25 mouse cellular contexts compared by ENCODE assay signal in the genomic region with DNA sequence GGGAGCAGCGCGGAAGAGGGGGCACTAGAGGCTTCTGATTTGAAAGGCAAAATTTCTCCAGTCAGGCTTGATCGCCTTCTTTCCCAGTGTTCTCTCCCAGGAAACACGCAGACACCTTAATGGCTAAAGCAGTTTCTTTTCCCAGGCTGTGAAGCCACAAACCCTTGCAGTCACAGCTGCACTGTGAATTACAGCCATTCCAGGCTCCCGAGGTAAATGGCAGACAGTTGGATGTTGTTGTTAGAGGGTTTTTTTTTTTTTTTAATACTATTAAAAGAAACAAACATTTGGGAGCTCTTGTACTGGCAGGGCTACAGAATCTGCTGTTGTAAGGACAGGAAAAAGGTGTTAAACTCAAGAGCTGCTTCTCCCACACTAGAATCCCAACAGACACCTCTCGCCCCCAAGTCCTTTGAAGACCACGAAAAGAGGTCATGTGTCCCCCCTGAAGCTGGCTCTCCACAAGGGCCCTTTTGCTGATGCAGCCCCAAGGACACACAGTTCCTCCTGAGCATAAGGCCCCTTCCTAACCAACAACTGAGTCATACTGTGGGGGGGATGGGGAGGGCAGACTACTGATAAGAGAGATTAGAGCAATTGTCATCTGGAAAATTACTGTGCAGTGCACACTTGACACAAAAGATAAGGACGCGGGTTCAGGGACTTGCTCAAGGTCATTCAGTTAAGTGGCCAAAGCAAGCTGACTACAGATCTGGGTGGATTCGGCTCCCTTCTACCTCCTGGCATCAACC. TPM values are rescaled to one million over a fixed set of nuclear protein-coding genes. Genes with fewer than 3 reads are reported as not detected.
DNase-seq lines count a peak whose midpoint lies in the region; ATAC-seq and TF ChIP-seq lines count a peak whose summit lies in the region.
"Had no signal": no experiment of that assay in that cellular context is flagged by ENCODE, and none has a peak within 500 bp of the region (broad histone marks: within the 10 kb centered on the region; RNA-seq: fewer than 3 reads in every experiment).

No protein-coding gene starts in this region.

- no peak overlapping the region for H3K9ac ChIP-seq in heart, embryonic 14.5 days (ENCODE audit: low read length)
- H3K9ac ChIP-seq in midbrain, embryonic 11.5 days (ENCODE audit: low read length): no peak overlapping the region
- no peak overlapping the region for H3K9ac ChIP-seq in midbrain, postnatal 0 days (replicated peaks; ENCODE audit: low read length, poor library complexity, severe bottlenecking)
- H3K9ac ChIP-seq: limb, embryonic 12.5 days; liver, embryonic 15.5 days; neural tube, embryonic 13.5 days had no signal

- H3K4me3 ChIP-seq in heart, embryonic 14.5 days (ENCODE audit: control insufficient read depth in 1 of 2, insufficient read depth in 1 of 2, low read depth in 1 of 2, low read length in 2 of 2): no peak overlapping the region
- H3K4me3 ChIP-seq in midbrain, embryonic 11.5 days (ENCODE audit: low read depth, low read length): no peak overlapping the region
- H3K4me3 ChIP-seq in midbrain, postnatal 0 days (ENCODE audit: low read depth, low read length): no peak overlapping the region
- H3K4me3 ChIP-seq: embryonic facial prominence, embryonic 10.5 days; hindbrain, embryonic 10.5 days; left cerebral cortex, adult 2 months; limb, embryonic 12.5 days; liver, embryonic 15.5 days; megakaryocyte, embryonic 14.5 days; neural tube, embryonic 13.5 days had no signal

- no peak for ATAC-seq in heart, embryonic 14.5 days (ENCODE audit: insufficient number of reproducible peaks, insufficient read depth, low FRiP score, low read depth)
- no peak for ATAC-seq in midbrain, embryonic 11.5 days (ENCODE audit: low FRiP score)
- no peak for ATAC-seq in midbrain, postnatal 0 days (ENCODE audit: low FRiP score)
- ATAC-seq in erythroblast, adult 5-6 weeks (replicated peaks; ENCODE audit: low FRiP score, poor library complexity, severe bottlenecking): no peak
- ATAC-seq: Patski had no signal

- no peak for DNase-seq in heart, postnatal 4 days
- peak; percentile 75 for DNase-seq in midbrain, embryonic 11.5 days (ENCODE audit: low spot score, missing footprints)
- no peak for DNase-seq in midbrain, postnatal 0 days (ENCODE audit: low spot score)
- peak; percentile 66 to 91 for DNase-seq in adrenal gland, adult (ENCODE audit: inconsistent age in 2 of 2, low spot score in 1 of 2)
- DNase-seq in adrenal gland, postnatal 36 days: peak; percentile 68 to 74
- no peak for DNase-seq in frontal cortex, postnatal 14 days (ENCODE audit: low spot score in 2 of 2)
- DNase-seq: cerebellum, postnatal 25 days; heart, adult 18-20 months; kidney, postnatal 36 days; lung, postnatal 10 days; retina, postnatal 1 day had no signal

- H3K27me3 ChIP-seq in heart, embryonic 14.5 days (ENCODE audit: control insufficient read depth, insufficient read depth, low read length): no peaks in the 10 kb centered on the region
- H3K27me3 ChIP-seq in midbrain, embryonic 11.5 days (ENCODE audit: control insufficient read depth, insufficient read depth, low read length): no peaks in the 10 kb centered on the region
- no peaks in the 10 kb centered on the region for H3K27me3 ChIP-seq in midbrain, postnatal 0 days (ENCODE audit: insufficient read depth, low read length)
- H3K27me3 ChIP-seq: limb, embryonic 12.5 days; liver, embryonic 15.5 days; megakaryocyte, embryonic 14.5 days; neural tube, embryonic 13.5 days had no signal

- WGBS in heart, embryonic 14.5 days: 48% methylated on average over 10 of the region's 10 CpGs
- 75% methylated on average over 10 of the region's 10 CpGs for WGBS in midbrain, embryonic 11.5 days
- WGBS in midbrain, postnatal 0 days: 65% methylated on average over 10 of the region's 10 CpGs

- H3K9me3 ChIP-seq in heart, embryonic 14.5 days (ENCODE audit: control insufficient read depth, low read length): no peaks in the 10 kb centered on the region
- no peaks in the 10 kb centered on the region for H3K9me3 ChIP-seq in midbrain, embryonic 11.5 days (ENCODE audit: control insufficient read depth, low read length)
- no peaks in the 10 kb centered on the region for H3K9me3 ChIP-seq in midbrain, postnatal 0 days (ENCODE audit: low read length)
- H3K9me3 ChIP-seq: liver, embryonic 15.5 days; megakaryocyte, embryonic 14.5 days; neural tube, embryonic 13.5 days had no signal

- H3K36me3 ChIP-seq in heart, embryonic 14.5 days (ENCODE audit: control insufficient read depth, insufficient read depth, low read length): no peaks in the 10 kb centered on the region
- H3K36me3 ChIP-seq in midbrain, embryonic 11.5 days (ENCODE audit: control insufficient read depth, insufficient read depth, low read length): no peaks in the 10 kb centered on the region
- H3K36me3 ChIP-seq in midbrain, postnatal 0 days (ENCODE audit: insufficient read depth, low read length): no peaks in the 10 kb centered on the region
- H3K36me3 ChIP-seq: embryonic facial prominence, embryonic 10.5 days; hindbrain, embryonic 10.5 days; limb, embryonic 12.5 days; liver, embryonic 15.5 days; neural tube, embryonic 13.5 days had no signal

- TF ChIP-seq CTCF in midbrain, postnatal 0 days (IDR thresholded peaks at IDR 0.05): no peak

- peak overlapping the region; percentile 21 to 26; a peak in 1 of 4 replicates for H3K27ac ChIP-seq in heart, embryonic 14.5 days (replicated peaks in 1 of 2; ENCODE audit: control insufficient read depth in 1 of 2, insufficient read depth in 1 of 2, low read depth in 2 of 2, low read length in 2 of 2)
- H3K27ac ChIP-seq in midbrain, embryonic 11.5 days (ENCODE audit: low read depth, low read length): no peak overlapping the region
- no peak overlapping the region for H3K27ac ChIP-seq in midbrain, postnatal 0 days (ENCODE audit: low read depth, low read length)
- H3K27ac ChIP-seq: embryonic facial prominence, embryonic 10.5 days; hindbrain, embryonic 10.5 days; left cerebral cortex, adult 2 months; limb, embryonic 12.5 days; liver, embryonic 15.5 days; neural tube, embryonic 13.5 days had no signal

- H3K4me1 ChIP-seq in heart, embryonic 14.5 days (ENCODE audit: control insufficient read depth in 2 of 2, insufficient read depth in 2 of 2, low read length in 2 of 2): peaks cover 4 to 8% of the 10 kb centered on the region in 2 experiments; a peak in 3 of 4 replicates
- no peaks in the 10 kb centered on the region for H3K4me1 ChIP-seq in midbrain, embryonic 11.5 days (ENCODE audit: control insufficient read depth, insufficient read depth, low read length)
- H3K4me1 ChIP-seq in midbrain, postnatal 0 days (ENCODE audit: insufficient read depth, low read length): no peaks in the 10 kb centered on the region
- H3K4me1 ChIP-seq: liver, embryonic 15.5 days; megakaryocyte, embryonic 14.5 days had no signal

- H3K4me2 ChIP-seq in heart, embryonic 14.5 days (ENCODE audit: low read length): no peak overlapping the region
- no peak overlapping the region for H3K4me2 ChIP-seq in midbrain, embryonic 11.5 days
- H3K4me2 ChIP-seq in midbrain, postnatal 0 days (ENCODE audit: low read depth, low read length, poor library complexity, severe bottlenecking): no peak overlapping the region
- H3K4me2 ChIP-seq: limb, embryonic 12.5 days; liver, embryonic 15.5 days; neural tube, embryonic 13.5 days had no signal

RNA-seq across cellular contexts. Expression of gene Fam216b, which starts 30.8 kb away (rescaled TPM):
- 0.11 TPM in 1 of 2 replicates, not detected in the other for polyA plus RNA-seq in heart, embryonic 14.5 days (2014; fragmentation: Nextera tagmentation; extraction: Ambion mirVana)
- total RNA-seq in heart, postnatal 4 days (2021): under 1 TPM; 0.27 to 0.79 TPM
- not detected in 2 replicates for polyA plus RNA-seq in midbrain, embryonic 11.5 days (2014; fragmentation: Nextera tagmentation; extraction: Ambion mirVana)
- total RNA-seq in midbrain, postnatal 0 days (2014; rRNA removed): 5.1 and 5.7 TPM in 2 replicates
- polyA plus RNA-seq in midbrain, postnatal 0 days (2015; fragmentation: Nextera tagmentation; extraction: Ambion mirVana): 3.8 and 4.8 TPM in 2 replicates
- total RNA-seq in adrenal gland, postnatal 36 days (2021): not detected
- total RNA-seq in erythroblast, adult 5-6 weeks (2015; ENCODE audit: low replicate concordance): not detected in 2 replicates
- not detected in 2 replicates for total RNA-seq in erythroblast, adult 5-6 weeks (2017; ENCODE audit: low replicate concordance)
- total RNA-seq: adrenal gland, adult 18-20 months; gastrocnemius, adult 18-20 months; left cerebral cortex, adult 2 months had no signal
- polyA plus RNA-seq: embryonic facial prominence, embryonic 10.5 days; hindbrain, embryonic 10.5 days; intestine, embryonic 14.5 days; limb, embryonic 12.5 days; liver, embryonic 15.5 days; Patski; spleen, adult 2 months had no signal

Comparison
In these comparisons a context has a peak if more than half of its experiments do, and no peak if none do; other contexts are left out.
1. DNase-seq: peak in midbrain, embryonic 11.5 days (single experiment), adrenal gland, adult (2 of 2) and adrenal gland, postnatal 36 days (2 of 2); none in heart, postnatal 4 days (single experiment), midbrain, postnatal 0 days (single experiment) and frontal cortex, postnatal 14 days (0 of 2).
2. H3K27ac ChIP-seq: peak in heart, embryonic 14.5 days (2 of 2); none in midbrain, embryonic 11.5 days (single experiment) and midbrain, postnatal 0 days (single experiment).